Mouse (Mus musculus) spleen, embryonic (tissue): ENCODE data around the gene Txlng.

Experiments
- CTCF ChIA-PET: fragments of 350-600 bp; sonication (Branson Sonifier 250); formaldehyde crosslinking; loops from one replicate; lab custom pipeline; 2022; lab: Charles Lee

The Txlng gene

DNA sequence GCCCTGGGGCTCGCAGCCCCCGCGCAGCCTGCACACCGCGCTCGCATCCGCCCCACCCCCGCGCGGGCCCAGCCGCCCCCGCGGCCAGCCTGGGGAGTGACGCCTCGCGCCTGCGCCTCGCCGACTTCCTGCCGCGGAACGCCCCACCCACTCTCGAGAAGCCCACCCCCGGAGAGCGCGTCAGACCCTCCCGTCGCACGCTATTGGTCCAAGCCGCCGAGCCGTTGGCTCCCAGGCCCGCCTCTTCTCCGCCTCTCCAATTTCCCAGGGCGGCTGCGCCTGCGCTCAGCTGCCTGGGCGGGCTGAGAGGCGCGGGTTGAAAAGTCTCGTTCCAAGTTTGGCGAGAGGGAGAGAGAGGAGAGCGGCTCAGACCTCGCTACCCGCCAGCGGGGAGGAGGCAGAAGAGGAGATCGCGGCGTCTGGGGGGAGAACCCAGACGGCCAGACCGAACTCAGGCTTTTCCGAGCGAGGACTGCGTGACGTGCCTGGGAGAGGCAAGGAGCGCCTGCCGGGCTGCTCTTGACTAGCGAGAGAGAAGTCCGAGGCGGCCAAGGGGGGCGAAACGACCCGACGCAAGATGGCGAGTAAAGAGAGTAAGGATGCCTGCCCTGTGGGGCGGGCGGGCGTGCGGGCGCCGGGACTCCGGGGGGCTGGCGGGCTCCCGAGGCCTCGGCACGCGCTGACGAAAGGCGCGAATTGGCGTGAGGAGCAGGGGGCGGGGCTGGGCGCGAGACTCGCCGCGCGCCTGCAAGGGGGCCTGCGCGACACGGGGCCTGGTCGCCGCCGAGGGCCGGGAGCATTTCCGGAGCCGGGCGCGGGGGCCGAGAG is 68.9 kb downstream of the Txlng start, which contains the start of gene Rbbp7:
TSS of gene Rbbp7 (plus strand) at position 288 of the 828 bp plus-strand sequence.
- CTCF ChIA-PET, result interaction anchor here (0.7 kb wide), 1 partner anchor 1530 kb away, joined by 3 read pairs; no protein-coding TSS in a partner anchor

DNA sequence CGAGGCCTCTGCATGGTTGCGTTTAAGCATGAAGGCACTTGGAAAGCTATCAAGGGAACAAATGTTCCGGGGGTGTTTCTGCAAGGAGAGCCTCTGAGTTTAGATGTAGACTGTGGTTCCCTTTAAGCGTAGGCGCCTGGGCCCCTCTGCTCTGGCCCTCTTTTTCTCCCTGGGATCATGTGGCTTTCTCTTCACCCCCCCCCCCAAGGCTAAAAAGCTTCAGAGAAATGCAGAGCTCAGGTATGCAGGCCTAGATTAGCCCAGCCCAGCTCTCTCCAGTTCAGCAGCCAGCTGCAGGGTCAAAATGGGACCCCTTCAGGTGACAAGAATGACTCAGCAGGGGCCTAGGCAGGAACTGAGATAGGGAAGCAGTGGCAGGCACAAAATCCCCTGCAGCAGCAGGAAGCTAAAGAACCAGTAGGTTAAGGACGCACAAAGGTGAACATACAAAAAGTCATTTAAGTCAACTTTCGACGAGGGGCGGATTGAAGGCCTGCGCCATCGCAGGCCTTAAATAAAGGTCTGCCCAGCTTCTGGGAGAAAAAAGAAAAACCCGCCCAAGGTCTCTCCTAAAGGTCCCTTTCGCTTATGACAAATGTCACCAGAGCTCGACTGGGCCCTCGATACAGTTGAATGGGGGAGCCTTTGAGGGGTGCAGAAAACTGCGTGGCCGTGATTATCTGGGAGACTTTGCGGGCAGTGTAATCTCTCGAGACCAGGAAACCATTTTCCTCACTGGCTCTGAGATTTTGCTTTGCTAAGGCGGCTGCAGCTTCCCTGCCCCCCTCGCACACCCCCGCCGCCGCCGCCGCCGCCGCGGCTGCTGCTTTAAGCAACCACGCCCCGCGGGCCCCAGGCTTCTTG is 69.8 kb downstream of the Txlng start:
- CTCF ChIA-PET, result no interaction called here

DNA sequence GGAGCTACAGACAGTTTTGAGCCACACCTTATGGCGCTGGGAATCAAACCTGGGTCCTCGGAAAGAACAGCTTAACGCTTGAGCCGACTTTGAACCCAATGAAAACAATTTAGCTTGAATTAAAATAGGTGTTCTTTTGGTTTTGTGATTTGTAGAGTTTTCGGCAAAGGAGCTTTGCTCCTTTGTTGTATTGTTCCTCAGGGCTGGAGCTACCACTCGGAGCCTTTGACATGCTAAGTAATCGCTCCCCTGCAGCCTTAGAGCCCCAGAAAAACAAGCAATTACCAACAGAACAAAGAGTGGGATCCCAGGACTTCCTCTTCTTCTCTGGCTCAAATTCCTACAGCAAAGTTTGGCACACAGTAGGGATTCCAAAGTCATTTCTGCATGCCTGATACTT is 73.2 kb downstream of the Txlng start:
- CTCF ChIA-PET, result no interaction called here

DNA sequence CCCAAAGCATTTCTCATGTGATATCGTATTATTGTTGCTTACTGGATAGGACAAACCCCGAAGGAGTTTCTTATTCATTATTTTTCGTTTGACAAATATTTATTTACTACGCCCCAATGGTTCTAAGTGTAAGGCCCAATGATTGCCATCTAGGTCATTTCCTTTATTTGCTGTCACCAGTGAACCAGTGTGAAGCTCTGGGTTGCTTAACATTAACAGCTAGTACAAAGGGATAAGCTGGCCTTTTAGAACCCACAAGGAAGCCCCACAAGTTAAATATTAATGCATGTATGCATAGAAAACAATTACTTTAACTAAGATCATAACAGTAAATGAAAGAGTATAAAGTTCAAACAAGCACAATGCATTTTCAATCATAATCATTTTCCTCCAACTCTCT is 74.9 kb downstream of the Txlng start:
- CTCF ChIA-PET, result no interaction called here

DNA sequence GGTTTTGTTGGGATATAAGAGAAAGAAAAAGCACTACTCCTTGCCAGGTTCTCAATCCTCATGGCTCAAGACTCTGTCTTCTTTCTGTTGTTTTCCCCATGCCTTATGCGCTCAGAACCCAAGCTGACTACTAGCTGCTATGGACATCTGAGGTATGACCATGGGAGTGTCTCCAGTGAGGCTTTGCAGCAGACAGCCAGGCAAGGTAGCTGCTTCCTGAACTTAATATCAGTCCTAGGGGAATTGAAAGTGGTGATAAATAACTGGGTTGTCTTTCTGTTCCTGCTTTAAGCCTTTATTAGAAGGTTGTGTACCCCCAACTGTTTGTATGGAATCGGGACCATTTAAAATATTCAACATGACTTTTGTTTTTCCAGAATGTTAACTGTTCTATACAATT is 76.8 kb downstream of the Txlng start:
- CTCF ChIA-PET, result no interaction called here

DNA sequence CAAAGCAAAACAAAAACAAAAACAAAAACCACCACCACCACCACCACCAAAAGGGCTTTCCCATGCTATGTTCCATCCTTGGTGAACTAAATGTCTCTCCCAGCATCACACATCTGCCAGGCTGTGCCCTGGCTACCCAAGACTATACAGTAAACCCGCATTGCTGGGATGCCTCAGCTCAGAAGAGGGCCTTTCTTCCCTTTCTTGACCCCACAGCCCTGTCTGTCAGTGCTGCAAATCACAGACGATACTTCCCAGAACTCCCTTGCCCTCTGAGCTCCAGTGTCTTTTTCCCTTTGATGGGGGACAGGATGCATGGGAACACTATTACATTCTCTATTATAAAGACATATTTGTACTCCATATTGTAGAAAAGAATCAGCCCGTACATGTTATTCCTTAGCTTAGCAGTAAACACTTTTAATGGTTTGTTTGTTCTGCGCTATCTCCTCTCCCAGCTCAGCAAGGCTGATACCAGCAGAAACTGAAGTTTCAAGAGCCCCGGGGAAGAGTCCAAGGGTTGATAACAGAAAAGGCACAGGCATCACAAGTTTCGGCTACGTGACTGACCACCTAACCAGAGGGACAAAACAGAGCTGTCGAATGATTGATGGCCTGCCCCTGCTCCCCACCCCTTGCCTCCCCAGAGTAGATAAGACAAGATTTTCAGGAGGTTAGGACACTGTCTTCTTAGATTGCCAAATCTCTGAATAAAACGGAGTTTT is 80.4 kb downstream of the Txlng start:
- CTCF ChIA-PET, result no interaction called here

DNA sequence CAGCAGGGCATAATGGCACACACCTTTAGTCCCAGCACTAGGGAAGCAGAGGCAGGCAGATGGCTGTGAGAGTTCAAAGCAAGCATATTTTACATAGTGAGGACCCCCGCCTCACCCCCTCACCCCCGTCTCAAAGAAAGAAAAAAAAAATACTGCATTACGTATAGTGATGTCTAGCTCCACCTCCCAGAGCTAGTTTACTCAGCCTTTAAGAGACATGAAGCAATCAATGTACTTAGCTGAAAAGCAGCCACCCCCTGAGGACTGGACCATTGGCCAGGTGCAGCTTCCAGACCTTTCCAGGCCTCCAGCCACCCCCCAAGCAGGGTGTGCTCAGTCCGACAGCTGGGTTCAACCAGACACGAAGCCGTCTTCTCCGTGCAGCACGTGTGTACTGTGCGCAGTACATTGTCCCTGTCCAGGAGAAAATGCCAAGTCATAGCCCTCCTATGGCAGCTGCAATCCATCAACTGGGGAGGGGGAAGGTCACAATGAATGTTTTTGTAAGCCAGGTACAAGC is 93.1 kb downstream of the Txlng start:
- CTCF ChIA-PET, result no interaction called here

DNA sequence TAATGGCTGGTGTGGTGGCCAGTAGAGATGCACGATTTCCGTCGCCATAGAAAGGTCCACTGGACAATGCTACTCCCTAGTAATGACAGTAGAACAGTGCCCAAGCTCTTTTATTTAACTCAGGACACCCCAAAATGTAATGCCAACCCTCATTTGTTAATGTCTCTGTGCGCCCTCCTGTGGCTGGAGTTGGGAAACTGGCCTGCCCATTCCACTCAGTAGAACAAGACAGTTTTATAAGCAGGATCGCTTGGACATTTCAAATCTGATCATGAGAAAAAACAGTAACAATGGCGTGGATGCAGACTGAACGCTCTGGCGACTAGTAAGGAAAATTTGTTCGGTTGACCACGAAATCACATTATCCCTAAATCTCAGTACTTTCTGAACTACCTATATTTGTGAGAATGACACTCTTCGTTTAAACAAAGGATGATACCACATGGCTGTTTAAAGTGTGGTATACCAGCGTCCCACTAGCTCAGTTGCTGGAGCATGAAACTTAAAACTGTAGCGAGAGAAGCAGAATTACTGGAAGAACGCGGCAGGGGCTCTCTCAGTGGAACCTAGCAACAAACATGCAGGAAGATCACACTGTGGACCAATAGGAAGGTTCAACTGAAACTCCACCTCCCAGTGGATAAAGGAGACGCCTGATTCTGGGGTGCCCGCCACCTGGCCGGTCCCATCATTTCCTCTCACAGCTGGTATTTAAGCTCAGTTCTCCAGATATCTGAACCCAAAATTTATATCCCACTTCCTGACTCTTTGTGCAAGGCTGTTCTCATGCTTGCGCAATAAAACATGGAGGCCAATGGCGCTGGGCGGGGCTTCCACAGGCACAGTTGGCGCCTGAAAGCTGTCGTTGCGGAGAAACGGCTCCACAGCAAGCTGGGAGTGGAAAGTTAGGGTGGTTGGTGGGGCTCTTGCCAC is 94.0 kb downstream of the Txlng start:
- CTCF ChIA-PET, result interaction anchor here (0.7 kb wide), 1 partner anchor 98 kb away, joined by 6 read pairs; no protein-coding TSS in a partner anchor

DNA sequence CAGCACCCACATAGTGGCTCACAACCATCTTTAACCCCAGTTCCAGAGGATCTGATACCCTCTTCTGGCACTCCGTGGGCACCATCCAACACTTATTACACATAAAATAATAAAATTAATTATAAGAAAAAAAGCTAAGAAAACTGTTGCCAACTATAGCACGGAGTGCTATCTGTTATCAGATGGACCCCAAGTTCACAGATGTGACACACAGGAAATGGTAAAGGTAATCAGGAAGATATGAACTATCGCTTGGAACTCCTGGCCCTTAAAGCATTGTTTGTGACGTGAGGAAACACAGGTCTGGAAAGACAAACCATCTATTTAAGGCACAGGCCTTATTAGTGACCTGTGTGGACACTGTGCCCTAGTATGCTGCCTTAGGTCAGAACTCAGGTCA is 99.2 kb downstream of the Txlng start:
- CTCF ChIA-PET, result no interaction called here
